ENCODE assay signal across 36 mouse cellular contexts in the genomic region with DNA sequence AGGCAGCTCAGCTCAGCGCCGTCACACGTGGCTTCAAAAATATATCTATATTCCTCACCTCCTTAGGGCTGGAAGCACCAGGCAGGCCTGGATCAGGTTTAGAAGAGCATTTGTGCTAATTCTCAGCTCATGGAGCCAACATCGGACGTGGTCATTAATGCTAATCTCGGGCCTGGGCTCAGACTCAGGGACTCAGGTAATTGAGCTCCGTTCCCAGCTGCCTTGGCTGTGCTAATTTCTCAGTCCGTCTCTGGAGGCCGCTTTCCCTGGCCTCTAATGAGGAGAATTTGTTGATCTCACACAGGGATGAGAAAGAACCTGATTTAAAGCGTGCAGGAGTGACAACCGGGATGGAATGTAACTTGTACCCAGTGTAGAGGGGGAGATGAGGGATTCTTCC. TPM values are rescaled to one million over a fixed set of nuclear protein-coding genes. Genes with fewer than 3 reads are reported as not detected.
DNase-seq lines count a peak whose midpoint lies in the region; ATAC-seq and TF ChIP-seq lines count a peak whose summit lies in the region.
"Had no signal": no experiment of that assay in that cellular context is flagged by ENCODE, and none has a peak within 500 bp of the region (broad histone marks: within the 10 kb centered on the region; RNA-seq: fewer than 3 reads in every experiment).

No protein-coding gene starts in this region.

- H3K36me3 ChIP-seq in forebrain, embryonic 12.5 days (replicated peaks), result peaks cover 79% of the 10 kb centered on the region
- peaks cover 20% of the 10 kb centered on the region for H3K36me3 ChIP-seq in forebrain, postnatal 0 days (ENCODE audit: insufficient read depth)
- H3K36me3 ChIP-seq in hindbrain, embryonic 13.5 days, result peaks cover 41% of the 10 kb centered on the region
- H3K36me3 ChIP-seq in hindbrain, embryonic 10.5 days, result peaks cover 92% of the 10 kb centered on the region
- H3K36me3 ChIP-seq in midbrain, embryonic 13.5 days, result peaks cover 52% of the 10 kb centered on the region
- peaks cover 88% of the 10 kb centered on the region for H3K36me3 ChIP-seq in midbrain, embryonic 10.5 days
- H3K36me3 ChIP-seq in hindbrain, embryonic 16.5 days (ENCODE audit: control insufficient read depth, insufficient read depth, low read length), result peaks cover 5% of the 10 kb centered on the region

- H3K27ac ChIP-seq in forebrain, embryonic 12.5 days, result no peak overlapping the region
- H3K27ac ChIP-seq in forebrain, postnatal 0 days (ENCODE audit: low read depth, low read length), result no peak overlapping the region
- H3K27ac ChIP-seq in hindbrain, embryonic 13.5 days, result peak overlapping the region; percentile 64
- H3K27ac ChIP-seq in hindbrain, embryonic 10.5 days, result no peak overlapping the region
- peak overlapping the region; percentile 35 for H3K27ac ChIP-seq in midbrain, embryonic 13.5 days
- H3K27ac ChIP-seq in midbrain, embryonic 10.5 days (replicated peaks), result no peak overlapping the region
- 0 out of 2 replicates have a peak overlapping the region, but pooled peaks have one; percentile 5 for H3K27ac ChIP-seq in hindbrain, embryonic 16.5 days (ENCODE audit: low read depth, low read length)
- H3K27ac ChIP-seq: embryonic facial prominence, embryonic 12.5 days; heart, adult 2 months; liver, embryonic 14.5 days; macrophage; stomach, embryonic 15.5 days had no signal

- no peak overlapping the region for H3K4me3 ChIP-seq in forebrain, embryonic 12.5 days (replicated peaks)
- H3K4me3 ChIP-seq in forebrain, postnatal 0 days (ENCODE audit: low read depth, low read length), result no peak overlapping the region
- H3K4me3 ChIP-seq in hindbrain, embryonic 13.5 days, result no peak overlapping the region
- H3K4me3 ChIP-seq in hindbrain, embryonic 10.5 days, result no peak overlapping the region
- no peak overlapping the region for H3K4me3 ChIP-seq in midbrain, embryonic 13.5 days (replicated peaks)
- no peak overlapping the region for H3K4me3 ChIP-seq in midbrain, embryonic 10.5 days
- no peak overlapping the region for H3K4me3 ChIP-seq in hindbrain, embryonic 16.5 days (ENCODE audit: low read length)
- H3K4me3 ChIP-seq: embryonic facial prominence, embryonic 12.5 days; heart, adult 2 months; heart, embryonic 12.5 days; stomach, embryonic 15.5 days had no signal

- DNase-seq in forebrain, postnatal 0 days, result no peak
- DNase-seq in hindbrain, embryonic 10.5 days (ENCODE audit: low spot score), result no peak
- DNase-seq in midbrain, embryonic 10.5 days (ENCODE audit: low spot score), result no peak
- no peak for DNase-seq in ovary, postnatal 10 days (ENCODE audit: low spot score)
- DNase-seq: adrenal gland, adult 2 months; adrenal gland, postnatal 36 days; cerebellum, adult 8-10 months; cerebellum, postnatal 25 days; embryo, embryonic 11 days; heart, adult 2 months; heart, postnatal 4 days; kidney, adult 2 months; kidney, postnatal 36 days; layer of hippocampus, postnatal 36 days; liver; lung, adult 2 months; lung, postnatal 10 days; right cerebral cortex, postnatal 14 days had no signal

- H3K9ac ChIP-seq in forebrain, embryonic 12.5 days, result no peak overlapping the region
- no peak overlapping the region for H3K9ac ChIP-seq in forebrain, postnatal 0 days
- no peak overlapping the region for H3K9ac ChIP-seq in hindbrain, embryonic 13.5 days
- H3K9ac ChIP-seq in midbrain, embryonic 13.5 days (replicated peaks), result no peak overlapping the region
- H3K9ac ChIP-seq in hindbrain, embryonic 16.5 days (ENCODE audit: low read depth, low read length), result no peak overlapping the region
- H3K9ac ChIP-seq: embryonic facial prominence, embryonic 12.5 days; heart, embryonic 12.5 days; liver, embryonic 14.5 days; stomach, embryonic 15.5 days had no signal

- 76% methylated on average over 11 of the region's 11 CpGs for WGBS in forebrain, embryonic 12.5 days
- 78% methylated on average over 11 of the region's 11 CpGs for WGBS in forebrain, postnatal 0 days
- WGBS in hindbrain, embryonic 13.5 days, result 63% methylated on average over 11 of the region's 11 CpGs
- 89% methylated on average over 11 of the region's 11 CpGs for WGBS in hindbrain, embryonic 10.5 days
- WGBS in midbrain, embryonic 13.5 days, result 64% methylated on average over 11 of the region's 11 CpGs
- WGBS in midbrain, embryonic 10.5 days, result 85% methylated on average over 11 of the region's 11 CpGs
- 63% methylated on average over 11 of the region's 11 CpGs for WGBS in hindbrain, embryonic 16.5 days

- peak; percentile 20; the same call in 1 of the 2 replicates for ATAC-seq in forebrain, embryonic 12.5 days (ENCODE audit: low FRiP score)
- ATAC-seq in forebrain, postnatal 0 days, result no peak
- ATAC-seq in hindbrain, embryonic 13.5 days (ENCODE audit: low FRiP score), result no peak
- 0 out of 2 replicates have a peak, but pooled peaks have one; percentile 34 for ATAC-seq in midbrain, embryonic 13.5 days
- no peak for ATAC-seq in hindbrain, embryonic 16.5 days
- ATAC-seq: activated CD4-positive, CD25-positive, alpha-beta regulatory T cell, adult 4 months had no signal

- H3K9me3 ChIP-seq in forebrain, embryonic 12.5 days, result no peaks in the 10 kb centered on the region
- H3K9me3 ChIP-seq in forebrain, postnatal 0 days (ENCODE audit: low read length), result no peaks in the 10 kb centered on the region
- H3K9me3 ChIP-seq in hindbrain, embryonic 13.5 days, result no peaks in the 10 kb centered on the region
- no peaks in the 10 kb centered on the region for H3K9me3 ChIP-seq in hindbrain, embryonic 10.5 days
- no peaks in the 10 kb centered on the region for H3K9me3 ChIP-seq in midbrain, embryonic 13.5 days
- H3K9me3 ChIP-seq in midbrain, embryonic 10.5 days (replicated peaks), result no peaks in the 10 kb centered on the region
- H3K9me3 ChIP-seq in hindbrain, embryonic 16.5 days (ENCODE audit: control insufficient read depth, low read length), result no peaks in the 10 kb centered on the region
- H3K9me3 ChIP-seq: embryonic facial prominence, embryonic 12.5 days; heart, embryonic 12.5 days; stomach, embryonic 15.5 days had no signal

- H3K4me1 ChIP-seq in forebrain, embryonic 12.5 days, result no peaks in the 10 kb centered on the region; the same call in 1 of the 2 replicates
- H3K4me1 ChIP-seq in forebrain, postnatal 0 days (ENCODE audit: insufficient read depth), result no peaks in the 10 kb centered on the region
- H3K4me1 ChIP-seq in hindbrain, embryonic 13.5 days (replicated peaks), result peaks cover 38% of the 10 kb centered on the region
- no peaks in the 10 kb centered on the region for H3K4me1 ChIP-seq in hindbrain, embryonic 10.5 days (replicated peaks)
- peaks cover 18% of the 10 kb centered on the region; the same call in 1 of the 2 replicates for H3K4me1 ChIP-seq in midbrain, embryonic 13.5 days (replicated peaks)
- no peaks in the 10 kb centered on the region for H3K4me1 ChIP-seq in midbrain, embryonic 10.5 days
- no peaks in the 10 kb centered on the region for H3K4me1 ChIP-seq in hindbrain, embryonic 16.5 days (ENCODE audit: control insufficient read depth, insufficient read depth, low read depth, low read length)
- H3K4me1 ChIP-seq: embryonic facial prominence, embryonic 12.5 days; heart, embryonic 12.5 days; stomach, embryonic 15.5 days had no signal

- TF ChIP-seq CTCF in forebrain, postnatal 0 days (IDR thresholded peaks at IDR 0.05; ENCODE audit: low read depth), result no peak

- H3K27me3 ChIP-seq in forebrain, embryonic 12.5 days, result no peaks in the 10 kb centered on the region
- H3K27me3 ChIP-seq in forebrain, postnatal 0 days (ENCODE audit: insufficient read depth, low read length), result no peaks in the 10 kb centered on the region
- H3K27me3 ChIP-seq in hindbrain, embryonic 13.5 days, result no peaks in the 10 kb centered on the region
- no peaks in the 10 kb centered on the region for H3K27me3 ChIP-seq in hindbrain, embryonic 10.5 days (ENCODE audit: insufficient read depth, poor library complexity, severe bottlenecking)
- no peaks in the 10 kb centered on the region for H3K27me3 ChIP-seq in midbrain, embryonic 13.5 days
- no peaks in the 10 kb centered on the region for H3K27me3 ChIP-seq in midbrain, embryonic 10.5 days (ENCODE audit: low read depth, poor library complexity, severe bottlenecking)
- no peaks in the 10 kb centered on the region for H3K27me3 ChIP-seq in hindbrain, embryonic 16.5 days (replicated peaks; ENCODE audit: control insufficient read depth, insufficient read depth, low read length)
- H3K27me3 ChIP-seq: CH12.LX; embryonic facial prominence, embryonic 12.5 days; heart, embryonic 12.5 days; stomach, embryonic 15.5 days had no signal

- H3K4me2 ChIP-seq in forebrain, embryonic 12.5 days, result no peak overlapping the region
- no peak overlapping the region for H3K4me2 ChIP-seq in forebrain, postnatal 0 days (ENCODE audit: low read depth)
- no peak overlapping the region for H3K4me2 ChIP-seq in hindbrain, embryonic 13.5 days
- H3K4me2 ChIP-seq in midbrain, embryonic 13.5 days (replicated peaks), result no peak overlapping the region
- no peak overlapping the region for H3K4me2 ChIP-seq in hindbrain, embryonic 16.5 days (ENCODE audit: low read length)
- H3K4me2 ChIP-seq: embryonic facial prominence, embryonic 12.5 days; heart, embryonic 12.5 days; stomach, embryonic 15.5 days had no signal

RNA-seq across cellular contexts. Expression of gene Ift27, which starts 9.4 kb away (rescaled TPM):
- 127 and 131 TPM in 2 replicates for polyA plus RNA-seq in forebrain, embryonic 12.5 days (2016; fragmentation: Nextera tagmentation; extraction: Ambion mirVana)
- total RNA-seq in forebrain, postnatal 0 days (2014; rRNA removed), result 41.2 and 43.1 TPM in 2 replicates
- polyA plus RNA-seq in forebrain, postnatal 0 days (2015; fragmentation: Nextera tagmentation; extraction: Ambion mirVana), result 134 and 145 TPM in 2 replicates
- polyA plus RNA-seq in hindbrain, embryonic 13.5 days (2015; fragmentation: Nextera tagmentation; extraction: Ambion mirVana), result 106 and 111 TPM in 2 replicates
- 156 and 171 TPM in 2 replicates for polyA plus RNA-seq in hindbrain, embryonic 10.5 days (2016; fragmentation: Nextera tagmentation; extraction: Ambion mirVana)
- 115 and 121 TPM in 2 replicates for polyA plus RNA-seq in midbrain, embryonic 13.5 days (2015; fragmentation: Nextera tagmentation; extraction: Ambion mirVana)
- 172 and 181 TPM in 2 replicates for polyA plus RNA-seq in midbrain, embryonic 10.5 days (2016; fragmentation: Nextera tagmentation; extraction: Ambion mirVana)
- 108 and 111 TPM in 2 replicates for polyA plus RNA-seq in hindbrain, embryonic 16.5 days (2015; fragmentation: Nextera tagmentation; extraction: Ambion mirVana)

RNA-seq across cellular contexts. Expression of gene Pvalb, which starts 41.7 kb away (rescaled TPM):
- not detected in 2 replicates for polyA plus RNA-seq in forebrain, embryonic 12.5 days (2016; fragmentation: Nextera tagmentation; extraction: Ambion mirVana)
- total RNA-seq in forebrain, postnatal 0 days (2014; rRNA removed), result 0.33 and 0.77 TPM in 2 replicates
- 1.8 and 2.8 TPM in 2 replicates for polyA plus RNA-seq in forebrain, postnatal 0 days (2015; fragmentation: Nextera tagmentation; extraction: Ambion mirVana)
- polyA plus RNA-seq in hindbrain, embryonic 13.5 days (2015; fragmentation: Nextera tagmentation; extraction: Ambion mirVana), result 6.7 and 13.6 TPM in 2 replicates
- 0.39 and 0.52 TPM in 2 replicates for polyA plus RNA-seq in hindbrain, embryonic 10.5 days (2016; fragmentation: Nextera tagmentation; extraction: Ambion mirVana)
- polyA plus RNA-seq in midbrain, embryonic 13.5 days (2015; fragmentation: Nextera tagmentation; extraction: Ambion mirVana), result 1.4 and 3.1 TPM in 2 replicates
- 0.12 TPM in 1 of 2 replicates, not detected in the other for polyA plus RNA-seq in midbrain, embryonic 10.5 days (2016; fragmentation: Nextera tagmentation; extraction: Ambion mirVana)
- 5.8 and 7.0 TPM in 2 replicates for polyA plus RNA-seq in hindbrain, embryonic 16.5 days (2015; fragmentation: Nextera tagmentation; extraction: Ambion mirVana)
- total RNA-seq: adrenal gland, adult 2 months; adrenal gland, postnatal 36 days; ES-E14; megakaryocyte-erythroid progenitor cell, adult 5-6 weeks had no signal
- polyA plus RNA-seq: activated CD4-positive, CD25-positive, alpha-beta regulatory T cell, adult 4 months; adrenal gland, adult 2 months; intestine, embryonic 14.5 days; liver, embryonic 14.5 days; macrophage; neural tube, embryonic 11.5 days had no signal

RNA-seq across cellular contexts. Expression of gene Cacng2, which starts 44.6 kb away (rescaled TPM):
- 2.2 and 2.5 TPM in 2 replicates for polyA plus RNA-seq in forebrain, embryonic 12.5 days (2016; fragmentation: Nextera tagmentation; extraction: Ambion mirVana)
- total RNA-seq in forebrain, postnatal 0 days (2014; rRNA removed), result 9.8 and 13.6 TPM in 2 replicates
- 6.8 and 10.1 TPM in 2 replicates for polyA plus RNA-seq in forebrain, postnatal 0 days (2015; fragmentation: Nextera tagmentation; extraction: Ambion mirVana)
- polyA plus RNA-seq in hindbrain, embryonic 13.5 days (2015; fragmentation: Nextera tagmentation; extraction: Ambion mirVana), result 10.5 and 10.7 TPM in 2 replicates
- 0.24 and 0.92 TPM in 2 replicates for polyA plus RNA-seq in hindbrain, embryonic 10.5 days (2016; fragmentation: Nextera tagmentation; extraction: Ambion mirVana)
- polyA plus RNA-seq in midbrain, embryonic 13.5 days (2015; fragmentation: Nextera tagmentation; extraction: Ambion mirVana), result 8.0 and 9.0 TPM in 2 replicates
- polyA plus RNA-seq in midbrain, embryonic 10.5 days (2016; fragmentation: Nextera tagmentation; extraction: Ambion mirVana), result 0.22 and 0.60 TPM in 2 replicates
- polyA plus RNA-seq in hindbrain, embryonic 16.5 days (2015; fragmentation: Nextera tagmentation; extraction: Ambion mirVana), result 15.7 TPM in 2 replicates
- total RNA-seq: CH12.LX; ES-E14; heart, adult 2 months; heart, postnatal 4 days; megakaryocyte-erythroid progenitor cell, adult 5-6 weeks had no signal
- polyA plus RNA-seq: heart, adult 2 months; heart, embryonic 12.5 days; heart, postnatal 0 days; kidney, embryonic 16.5 days; limb, embryonic 11.5 days; liver, embryonic 14.5 days; lung, adult 2 months; macrophage had no signal

Comparison
In these comparisons a context has a peak if more than half of its experiments do, and no peak if none do; other contexts are left out.
1. ATAC-seq: peak in forebrain, embryonic 12.5 days (single experiment) and midbrain, embryonic 13.5 days (single experiment); none in forebrain, postnatal 0 days (single experiment), hindbrain, embryonic 13.5 days (single experiment) and hindbrain, embryonic 16.5 days (single experiment).
2. H3K27ac ChIP-seq: peak in hindbrain, embryonic 13.5 days (single experiment), midbrain, embryonic 13.5 days (single experiment) and hindbrain, embryonic 16.5 days (single experiment); none in forebrain, embryonic 12.5 days (single experiment), forebrain, postnatal 0 days (single experiment), hindbrain, embryonic 10.5 days (single experiment) and midbrain, embryonic 10.5 days (single experiment).